Mouse (Mus musculus) activated CD4-positive, CD25-positive, alpha-beta regulatory T cell, adult 4 months (primary cell): ENCODE results near the gene Ccdc191. TPM values are rescaled to one million over a fixed set of nuclear protein-coding genes. Genes with fewer than 3 reads are reported as not detected.

ENCODE experiments used
- ATAC-seq: one replicate; pipeline ENCODE4 v1.8.0; 2017
- polyA plus RNA-seq, 2 experiments: library from polyadenylated mRNA; unstranded; fragments of 100-300 nt; shearing (Covaris generic); gene quantifications; one replicate each; pipeline ENCODE4 v1.2.1; 2017

The Ccdc191 gene
- polyA plus RNA-seq, 2 experiments from 2014 or later, result 10.3 to 11.6 TPM

DNA sequence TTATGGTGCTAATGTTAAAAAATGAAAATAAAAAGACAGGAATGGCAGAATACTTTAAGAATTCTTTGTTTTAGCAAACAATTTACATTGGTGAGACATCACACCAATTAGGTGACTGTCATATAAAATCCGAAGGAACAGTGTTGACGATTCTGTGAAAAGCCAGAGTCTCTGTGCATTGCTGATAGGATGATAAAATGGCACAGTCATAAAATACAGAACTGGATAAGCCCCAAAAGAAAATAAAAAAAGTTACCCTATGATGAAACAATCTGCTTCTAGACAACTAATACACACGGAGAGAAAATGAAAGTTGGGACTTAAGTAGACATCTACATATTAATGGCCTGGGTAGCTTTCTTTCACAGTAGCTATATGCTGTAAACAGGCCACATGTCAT is 105.0 kb downstream of the Ccdc191 start:
- no peak for ATAC-seq

DNA sequence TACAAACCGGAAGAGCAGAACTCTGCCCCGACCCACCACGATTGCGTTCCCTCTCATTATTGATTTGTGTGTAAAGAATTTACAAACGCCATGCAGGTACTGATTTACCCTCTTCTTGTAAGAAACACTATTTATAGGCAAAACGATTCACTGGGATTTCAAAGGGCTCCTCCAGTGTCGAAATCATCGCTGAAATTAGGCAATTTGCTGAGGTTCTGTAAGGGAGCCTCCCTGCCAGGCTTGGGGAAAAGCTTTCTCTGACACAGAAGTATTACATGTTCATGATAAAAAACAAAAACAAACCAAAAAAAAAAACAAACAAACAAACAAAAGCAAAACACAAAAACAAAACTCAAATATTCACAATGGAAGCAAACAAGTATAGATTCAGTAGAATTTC is 109.5 kb downstream of the Ccdc191 start:
- ATAC-seq, result no peak

DNA sequence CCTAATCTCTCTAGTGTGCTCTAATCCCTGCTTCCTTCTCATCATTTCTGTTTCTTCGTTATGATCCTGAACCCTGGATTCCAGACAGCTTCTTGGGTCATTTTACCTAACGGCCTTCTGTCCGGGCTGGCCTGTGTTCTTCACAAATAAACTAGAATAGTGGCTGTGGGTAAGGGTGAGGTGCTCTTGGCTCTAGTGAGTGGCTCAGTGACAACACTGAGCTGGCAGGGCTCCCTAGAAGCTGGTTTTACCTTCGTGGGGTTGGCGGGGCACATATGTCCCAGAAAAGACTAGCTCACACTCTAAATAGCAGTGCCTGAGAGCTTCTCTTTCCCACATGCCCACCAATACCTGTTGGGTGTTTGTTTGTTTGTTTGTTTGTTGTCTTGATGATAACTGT is 109.9 kb downstream of the Ccdc191 start:
- ATAC-seq, result no peak

DNA sequence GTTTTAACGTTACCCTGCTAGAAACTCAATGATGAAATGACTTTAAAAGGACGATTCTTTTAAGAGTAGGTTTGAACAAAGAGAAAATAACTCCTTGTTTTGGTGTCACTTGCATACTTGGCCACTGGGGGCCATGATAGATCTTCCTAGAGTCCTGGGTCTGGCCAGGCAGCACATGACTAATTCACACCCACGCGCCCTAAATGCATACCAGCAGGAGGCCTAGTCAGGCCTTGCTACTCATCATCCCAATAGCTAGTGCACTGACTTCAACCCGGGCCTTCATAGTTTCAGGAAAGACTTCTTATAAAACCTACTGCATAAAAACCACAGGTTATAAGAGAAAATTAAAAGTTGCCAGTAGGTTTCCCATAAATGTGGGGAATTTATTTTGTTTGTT is 112.5 kb downstream of the Ccdc191 start:
- no peak for ATAC-seq

DNA sequence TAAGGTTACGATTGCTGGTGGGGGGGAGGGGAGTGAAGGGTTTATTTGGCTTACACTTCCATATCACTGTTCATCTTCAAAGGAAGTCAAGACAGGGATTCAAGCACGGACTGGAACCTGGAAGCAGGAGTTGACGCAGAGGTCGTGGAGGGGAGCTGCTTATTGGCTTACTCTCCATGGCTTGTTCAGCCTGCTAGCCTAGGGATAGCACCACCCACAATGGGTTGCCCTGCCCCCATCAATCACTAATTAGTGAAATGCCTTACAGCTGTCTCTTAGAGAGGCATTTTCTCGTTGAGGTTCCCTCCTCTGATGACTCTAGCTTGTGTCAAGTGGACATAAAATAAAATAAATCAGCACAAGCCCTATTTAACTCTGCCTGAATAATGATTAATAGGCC is 121.4 kb downstream of the Ccdc191 start:
- no peak for ATAC-seq

Other genes with a start within 250 kb of the Ccdc191 start
- 100 to 1,000 TPM; 390 to 542 TPM for gene Tigit, start 225.7 kb upstream of the Ccdc191 start, polyA plus RNA-seq
- not detected for gene Drd3, start 135.8 kb upstream of the Ccdc191 start, polyA plus RNA-seq
- 10 to 100 TPM; 11.6 to 12.0 TPM for gene Qtrt2, start 37.0 kb downstream of the Ccdc191 start, polyA plus RNA-seq
- 1 to 10 TPM; 1.4 to 1.9 TPM for gene Zdhhc23, start 90.0 kb downstream of the Ccdc191 start, polyA plus RNA-seq
- gene Gramd1c, start 173.5 kb downstream of the Ccdc191 start, polyA plus RNA-seq, result 1 to 10 TPM; 3.6 TPM
- gene Atp6v1a, start 249.9 kb downstream of the Ccdc191 start, polyA plus RNA-seq, result 10 to 100 TPM; 32.7 to 35.0 TPM